Mouse (Mus musculus) intestine, postnatal 0 days (tissue): ENCODE measurements around the gene Ric8b. TPM values are rescaled to one million over a fixed set of nuclear protein-coding genes. Genes with fewer than 3 reads are reported as not detected.

Experiments
- ATAC-seq: fragments of 200-750 bp; cut with Nextera tagmentation; 2 replicates; pipeline ENCODE4 v1.8.0; 2017; ENCODE audit warnings: mild to moderate bottlenecking, moderate TSS enrichment, moderate library complexity
- H3K27ac ChIP-seq: fragments of 300-500 bp; sonication (generic); 2 replicates; pipeline ENCODE4 v1.5.1; 2014; ENCODE audit warnings: mild to moderate bottlenecking, low read depth, low read length, moderate library complexity
- H3K27me3 ChIP-seq: fragments of 300-500 bp; sonication (generic); replicated peaks from 2 replicates; pipeline ENCODE4 v1.6.1; 2014; ENCODE audit warnings: low read length, mixed read lengths; ENCODE audit not compliant: control insufficient read depth, insufficient read depth
- H3K36me3 ChIP-seq: fragments of 300-500 bp; sonication (generic); 2 replicates; pipeline ENCODE4 v1.6.1; 2014; ENCODE audit warnings: mild to moderate bottlenecking, moderate library complexity; ENCODE audit not compliant: control insufficient read depth, insufficient read depth
- H3K4me1 ChIP-seq: fragments of 300-500 bp; sonication (generic); replicated peaks from 2 replicates; pipeline ENCODE4 v1.6.1; 2014; ENCODE audit warnings: antibody characterized with exemption, low read length, mixed read lengths; ENCODE audit not compliant: control insufficient read depth, insufficient read depth
- H3K4me2 ChIP-seq: fragments of 300-500 bp; sonication (generic); replicated peaks from 2 replicates; pipeline ENCODE4 v1.6.1; 2014; ENCODE audit warnings: low read depth, mild to moderate bottlenecking, moderate library complexity
- H3K4me3 ChIP-seq: fragments of 300-500 bp; sonication (generic); 2 replicates; pipeline ENCODE4 v1.5.1; 2014; ENCODE audit warnings: low read depth, low read length
- H3K9ac ChIP-seq: fragments of 300-500 bp; sonication (generic); 2 replicates; pipeline ENCODE4 v1.6.1; 2014; ENCODE audit warnings: mild to moderate bottlenecking, low read depth, low read length
- H3K9me3 ChIP-seq: fragments of 300-500 bp; sonication (generic); 2 replicates; pipeline ENCODE4 v1.6.1; 2016; ENCODE audit warnings: mixed run types; ENCODE audit not compliant: control insufficient read depth
- CTCF ChIP-seq: sonication (generic); IDR thresholded peaks from 2 replicates; pipeline ENCODE4 v1.5.1; 2016; ENCODE audit warnings: low read depth, mild to moderate bottlenecking, control low read depth, antibody characterized with exemption, moderate library complexity
- WGBS: fragments of 180-500 bp; shearing (Covaris S2); extraction: QIAGEN DNeasy Blood & Tissue Kit; methylation state at CpG from one replicate; pipeline ENCODE4 v1.1.7; 2014; 5-methylcytosine and 5-hydroxymethylcytosine counted together
- polyA plus RNA-seq: library from polyadenylated mRNA; unstranded; fragments of >200 nt; fragmentation: Nextera tagmentation; extraction: Ambion mirVana; gene quantifications from 2 replicates; pipeline ENCODE4 v1.2.1, GENCODE M21; 2015

Ric8b gene
- polyA plus RNA-seq, 1 experiment from 2014 or later: 6.7 TPM

DNA sequence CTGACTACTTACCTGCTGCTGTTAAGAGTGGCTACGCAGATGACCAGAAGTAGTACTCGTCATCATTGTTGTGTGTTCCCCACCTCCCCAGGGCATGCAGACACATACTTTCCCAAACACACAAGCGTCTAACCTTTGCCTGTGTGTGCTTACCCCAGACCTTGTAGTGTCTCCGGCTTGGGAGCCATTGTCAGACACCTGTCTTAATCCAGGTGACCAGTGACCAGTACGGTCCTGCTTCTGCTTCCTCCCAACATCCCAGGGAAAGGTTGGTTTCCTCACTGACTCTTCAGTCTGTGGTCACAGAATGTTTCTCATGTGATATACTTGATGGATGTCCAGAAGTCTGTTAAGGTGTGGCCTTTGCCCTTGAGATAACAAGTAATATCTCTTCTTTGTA, 62.9 kb downstream of the Ric8b start:
- Histone ChIP-seq H3K27me3 (no peaks in the 10 kb centered on the region), H3K36me3 (peaks cover 21% of the 10 kb centered on the region), H3K27ac (no peak overlapping the region), H3K9ac (no peak overlapping the region), H3K9me3 (no peaks in the 10 kb centered on the region), H3K4me3 (no peak overlapping the region), H3K4me1 (no peaks in the 10 kb centered on the region), H3K4me2 (no peak overlapping the region)
- 85% methylated on average over 5 of the region's 5 CpGs for WGBS
- no peak for TF ChIP-seq CTCF
- no peak for ATAC-seq

DNA sequence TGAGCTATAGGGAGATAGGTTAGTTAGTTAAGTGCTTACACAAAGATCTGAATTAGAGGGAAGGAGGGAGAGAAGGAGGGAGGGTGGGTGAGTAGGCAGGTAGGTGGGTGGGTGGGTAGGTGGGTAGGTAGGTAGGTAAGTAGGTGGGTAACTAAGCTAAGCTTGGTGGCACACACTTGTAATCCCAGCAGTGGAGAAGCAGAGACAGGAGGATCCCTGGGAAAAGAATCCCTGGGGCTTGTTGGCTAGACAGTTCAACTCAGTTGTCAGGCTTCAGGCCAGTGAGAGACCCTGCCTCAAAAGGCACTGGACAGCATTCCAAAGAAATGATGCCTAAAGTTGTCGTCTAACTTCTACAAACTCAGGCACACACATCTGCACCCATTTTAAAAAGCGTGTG, 64.0 kb downstream of the Ric8b start:
- Histone ChIP-seq H3K36me3 (peaks cover 21% of the 10 kb centered on the region), H3K9me3 (no peaks in the 10 kb centered on the region), H3K4me2 (no peak overlapping the region), H3K4me1 (no peaks in the 10 kb centered on the region), H3K27me3 (no peaks in the 10 kb centered on the region), H3K27ac (no peak overlapping the region), H3K4me3 (no peak overlapping the region), H3K9ac (no peak overlapping the region)
- ATAC-seq: no peak
- WGBS: 100% methylated on average over 2 of the region's 2 CpGs
- TF ChIP-seq CTCF: no peak

DNA sequence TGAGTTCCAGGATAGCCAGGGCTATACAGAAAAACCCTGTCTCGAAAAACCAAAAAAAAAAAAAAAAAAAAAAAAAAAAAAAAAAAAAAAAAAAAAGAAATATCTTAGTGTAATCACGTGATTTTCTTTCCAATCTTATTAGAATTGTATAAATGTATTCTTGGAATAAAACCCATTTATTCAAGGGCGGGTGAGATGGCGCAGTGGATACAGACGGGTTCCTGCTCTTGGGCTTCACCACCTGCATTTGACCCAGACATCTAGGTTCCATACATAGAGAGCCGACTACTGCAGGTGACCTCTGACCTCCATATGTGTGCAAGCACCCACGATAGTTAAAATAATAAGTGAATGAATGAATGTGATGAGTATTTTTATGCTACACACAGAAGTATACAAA, 65.3 kb downstream of the Ric8b start:
- WGBS: 85% methylated on average over 7 of the region's 7 CpGs
- no peak overlapping the region for H3K4me3 ChIP-seq
- H3K36me3 ChIP-seq: peaks cover 21% of the 10 kb centered on the region
- no peak overlapping the region for H3K4me2 ChIP-seq
- no peaks in the 10 kb centered on the region for H3K27me3 ChIP-seq
- H3K9me3 ChIP-seq: no peaks in the 10 kb centered on the region
- no peak overlapping the region for H3K9ac ChIP-seq
- ATAC-seq: no peak
- no peaks in the 10 kb centered on the region for H3K4me1 ChIP-seq
- no peak overlapping the region for H3K27ac ChIP-seq
- TF ChIP-seq CTCF: no peak

DNA sequence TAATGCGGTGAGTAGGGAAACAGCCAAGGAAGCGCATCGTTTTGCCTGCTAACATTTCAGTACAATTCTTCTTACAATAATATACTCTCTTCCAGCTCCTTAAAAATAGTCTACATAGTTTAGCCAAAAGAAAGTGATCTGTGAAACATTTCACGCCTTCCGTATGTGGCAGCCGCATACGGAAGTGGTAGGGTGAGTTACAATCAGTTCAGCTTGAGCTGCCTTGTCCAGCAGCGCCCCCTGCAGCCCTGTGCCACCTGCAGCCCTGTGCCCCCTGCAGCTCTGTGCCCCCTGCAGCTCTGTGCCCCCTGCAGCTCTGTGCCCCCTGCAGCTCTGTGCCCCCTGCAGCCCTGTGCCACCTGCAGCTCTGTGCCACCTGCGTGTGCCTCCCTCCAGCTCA, 68.5 kb downstream of the Ric8b start:
- peaks cover 17% of the 10 kb centered on the region for H3K36me3 ChIP-seq
- H3K4me1 ChIP-seq: no peaks in the 10 kb centered on the region
- no peak overlapping the region for H3K4me2 ChIP-seq
- 82% methylated on average over 9 of the region's 9 CpGs for WGBS
- no peak overlapping the region for H3K27ac ChIP-seq
- H3K9me3 ChIP-seq: no peaks in the 10 kb centered on the region
- no peak overlapping the region for H3K9ac ChIP-seq
- H3K27me3 ChIP-seq: no peaks in the 10 kb centered on the region
- peak; percentile 77 for TF ChIP-seq CTCF
- ATAC-seq: no peak
- no peak overlapping the region for H3K4me3 ChIP-seq

DNA sequence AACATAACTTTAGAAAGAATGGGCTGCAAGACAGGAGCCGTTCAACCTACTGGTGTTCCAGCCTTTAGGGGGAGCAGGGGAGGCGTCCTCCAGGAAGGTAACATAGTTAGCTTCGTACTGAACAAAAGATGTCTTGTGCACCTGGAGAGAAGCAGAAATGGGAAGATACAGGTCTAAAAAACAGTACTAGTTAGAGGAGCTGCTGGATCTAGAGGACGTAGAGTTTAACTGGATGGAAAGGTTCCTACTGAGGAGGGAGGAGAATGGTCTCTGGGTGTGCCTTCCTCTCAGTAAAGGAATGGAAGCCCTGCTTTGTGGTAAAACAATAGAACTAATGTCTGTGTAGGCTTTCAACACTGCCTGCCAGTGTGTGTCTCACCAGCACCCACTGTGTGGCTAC, 70.2 kb downstream of the Ric8b start:
- 79% methylated on average over 4 of the region's 4 CpGs for WGBS
- Histone ChIP-seq H3K27me3 (no peaks in the 10 kb centered on the region), H3K4me1 (no peaks in the 10 kb centered on the region), H3K36me3 (peaks cover 23% of the 10 kb centered on the region), H3K9me3 (no peaks in the 10 kb centered on the region), H3K4me2 (no peak overlapping the region), H3K27ac (no peak overlapping the region), H3K9ac (no peak overlapping the region), H3K4me3 (no peak overlapping the region)
- TF ChIP-seq CTCF: peak; percentile 37
- ATAC-seq: no peak

DNA sequence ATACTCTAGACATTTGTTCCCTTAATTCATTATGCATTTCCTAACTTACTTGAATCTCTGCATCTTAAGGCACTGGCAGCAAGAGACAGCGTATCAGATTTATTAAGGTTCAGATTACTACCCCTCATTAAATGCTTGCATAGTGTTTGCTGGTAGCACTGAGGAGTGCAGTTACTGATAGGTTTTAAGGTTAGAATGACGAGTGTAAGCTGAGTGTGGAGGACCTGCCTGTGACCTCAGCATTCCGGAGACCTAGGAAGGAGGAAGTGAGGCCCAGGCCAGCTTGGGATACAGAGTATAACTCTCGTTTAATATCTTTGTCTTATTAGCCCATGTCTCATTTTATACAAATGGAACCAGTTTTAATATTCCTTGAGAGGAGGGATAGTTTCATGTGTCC, 71.2 kb downstream of the Ric8b start:
- H3K36me3 ChIP-seq: peaks cover 21% of the 10 kb centered on the region; the same call in 1 of the 2 replicates
- 78% methylated on average over 4 of the region's 4 CpGs for WGBS
- H3K9me3 ChIP-seq: no peaks in the 10 kb centered on the region
- no peak overlapping the region for H3K27ac ChIP-seq
- no peak overlapping the region for H3K4me2 ChIP-seq
- no peak overlapping the region for H3K4me3 ChIP-seq
- H3K4me1 ChIP-seq: no peaks in the 10 kb centered on the region
- no peak for TF ChIP-seq CTCF
- no peak overlapping the region for H3K9ac ChIP-seq
- ATAC-seq: no peak
- H3K27me3 ChIP-seq: no peaks in the 10 kb centered on the region

DNA sequence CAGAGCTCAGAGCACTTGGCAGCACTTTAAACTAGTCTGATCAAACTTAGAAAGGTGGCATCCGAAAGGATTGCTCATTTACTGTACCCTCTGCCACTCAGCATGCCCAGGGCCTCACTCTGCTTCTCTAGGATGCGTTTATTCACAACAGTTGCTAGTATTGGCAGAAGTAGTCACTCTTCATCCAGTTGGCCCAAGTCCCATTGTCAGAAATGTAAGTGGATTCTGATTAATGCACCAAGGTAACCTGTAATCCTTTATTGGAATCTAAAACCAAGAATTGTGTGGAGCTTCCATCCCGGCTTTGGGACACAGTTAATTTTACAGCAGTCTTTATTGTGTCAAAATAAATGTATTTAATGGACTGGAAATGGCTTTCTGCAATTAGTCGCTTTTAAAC, 76.9 kb downstream of the Ric8b start:
- TF ChIP-seq CTCF: no peak
- 88% methylated on average over 4 of the region's 4 CpGs for WGBS
- Histone ChIP-seq H3K4me2 (no peak overlapping the region), H3K4me1 (no peaks in the 10 kb centered on the region), H3K27ac (no peak overlapping the region), H3K9me3 (no peaks in the 10 kb centered on the region), H3K4me3 (no peak overlapping the region), H3K9ac (no peak overlapping the region), H3K36me3 (peaks cover 19% of the 10 kb centered on the region; the same call in 1 of the 2 replicates), H3K27me3 (no peaks in the 10 kb centered on the region)
- ATAC-seq: no peak
